Mouse (Mus musculus): Measurements from ENCODE around the gene Myo9b. TPM values are rescaled to one million over a fixed set of nuclear protein-coding genes. Genes with fewer than 3 reads are reported as not detected.
A peak's percentile ranks its signal among the peaks of the same experiment; 100 is the strongest.
"Not testable (repeated sequence)": the region's sequence is repeated elsewhere in the genome, so short reads cannot be mapped to it uniquely, and the experiment has no call there.

The Myo9b gene
- polyA plus RNA-seq, 1 experiment from 2014 or later = 19.9 TPM

- H3K36me3 ChIP-seq = peaks cover 68% of the 10 kb centered on the region
- no peak for ATAC-seq
Measured at GRCm38 (mm10) chr8:71322939-71323338, 50.4 kb downstream of the Myo9b start.

GRCm38 (mm10) chr8:71324848-71325247, 52.3 kb downstream of the Myo9b start:
- no peak overlapping the region for H3K9ac ChIP-seq (replicated peaks)
- H3K9me3 ChIP-seq = no peaks in the 10 kb centered on the region
- WGBS = 88% methylated on average over 1 of the region's 1 CpGs
- no peak for ATAC-seq
- no peak overlapping the region for H3K4me3 ChIP-seq (replicated peaks)
- no peaks in the 10 kb centered on the region for H3K27me3 ChIP-seq
- peaks cover 80% of the 10 kb centered on the region for H3K36me3 ChIP-seq
- no peak overlapping the region for H3K4me2 ChIP-seq (replicated peaks)
- no peaks in the 10 kb centered on the region for H3K4me1 ChIP-seq (replicated peaks)
- H3K27ac ChIP-seq = no peak overlapping the region

More at GRCm38 (mm10) chr8:71322939-71323338, 50.4 kb downstream of the Myo9b start:
- Histone ChIP-seq H3K4me3 (replicated peaks) (no peak overlapping the region), H3K9ac (replicated peaks) (no peak overlapping the region), H3K4me2 (replicated peaks) (no peak overlapping the region), H3K27me3 (no peaks in the 10 kb centered on the region), H3K27ac (no peak overlapping the region), H3K4me1 (replicated peaks) (no peaks in the 10 kb centered on the region), H3K9me3 (no peaks in the 10 kb centered on the region)
- 94% methylated on average over 3 of the region's 3 CpGs for WGBS

GRCm38 (mm10) chr8:71337834-71338233, 65.3 kb downstream of the Myo9b start:
- 94% methylated on average over 6 of the region's 6 CpGs for WGBS
- ATAC-seq = not testable (repeated sequence)

GRCm38 (mm10) chr8:71340625-71341024, 68.1 kb downstream of the Myo9b start:
- H3K27me3 ChIP-seq = no peaks in the 10 kb centered on the region
- no peak overlapping the region for H3K4me2 ChIP-seq (replicated peaks)
- no peak overlapping the region for H3K27ac ChIP-seq
- H3K36me3 ChIP-seq = peaks cover 71% of the 10 kb centered on the region
- no peaks in the 10 kb centered on the region for H3K4me1 ChIP-seq (replicated peaks)
- 72% methylated on average over 5 of the region's 5 CpGs for WGBS
- no peak for ATAC-seq
- no peaks in the 10 kb centered on the region for H3K9me3 ChIP-seq
- no peak overlapping the region for H3K4me3 ChIP-seq (replicated peaks)
- no peak overlapping the region; the same call in 1 of the 2 replicates for H3K9ac ChIP-seq (replicated peaks)

More at GRCm38 (mm10) chr8:71337834-71338233, 65.3 kb downstream of the Myo9b start:
- H3K9ac ChIP-seq (replicated peaks); H3K4me3 ChIP-seq (replicated peaks); H3K4me2 ChIP-seq (replicated peaks); H3K27ac ChIP-seq; H3K4me1 ChIP-seq (replicated peaks); H3K27me3 ChIP-seq; H3K9me3 ChIP-seq: not testable (repeated sequence)
- H3K36me3 ChIP-seq = peaks cover 62% of the 10 kb centered on the region

- H3K4me1 ChIP-seq (replicated peaks) = no peaks in the 10 kb centered on the region
- H3K9ac ChIP-seq (replicated peaks) = no peak overlapping the region
- H3K4me3 ChIP-seq (replicated peaks) = no peak overlapping the region
- H3K27me3 ChIP-seq = no peaks in the 10 kb centered on the region
- no peaks in the 10 kb centered on the region for H3K9me3 ChIP-seq
- H3K36me3 ChIP-seq = peaks cover 91% of the 10 kb centered on the region
- no peak overlapping the region for H3K4me2 ChIP-seq (replicated peaks)
- ATAC-seq = no peak
- 78% methylated on average over 1 of the region's 1 CpGs for WGBS
- no peak overlapping the region for H3K27ac ChIP-seq
Measured at GRCm38 (mm10) chr8:71346581-71346980, 74.1 kb downstream of the Myo9b start.

GRCm38 (mm10) chr8:71351117-71351516, 78.6 kb downstream of the Myo9b start:
- Histone ChIP-seq H3K4me1 (replicated peaks) (no peaks in the 10 kb centered on the region), H3K4me2 (replicated peaks) (no peak overlapping the region), H3K27me3 (no peaks in the 10 kb centered on the region), H3K9me3 (no peaks in the 10 kb centered on the region), H3K4me3 (replicated peaks) (no peak overlapping the region), H3K9ac (replicated peaks) (0 out of 2 replicates have a peak overlapping the region, but pooled peaks have one; percentile 3), H3K27ac (no peak overlapping the region), H3K36me3 (peaks cover 97% of the 10 kb centered on the region)
- ATAC-seq = no peak
- WGBS = 83% methylated on average over 3 of the region's 3 CpGs

- Histone ChIP-seq H3K4me1 (replicated peaks) (no peaks in the 10 kb centered on the region), H3K9me3 (no peaks in the 10 kb centered on the region), H3K27me3 (no peaks in the 10 kb centered on the region), H3K9ac (replicated peaks) (no peak overlapping the region), H3K4me2 (replicated peaks) (no peak overlapping the region), H3K4me3 (replicated peaks) (no peak overlapping the region), H3K27ac (no peak overlapping the region), H3K36me3 (peaks cover 97% of the 10 kb centered on the region)
- no peak for ATAC-seq
- 100% methylated on average over 1 of the region's 1 CpGs for WGBS
Measured at GRCm38 (mm10) chr8:71351520-71351919, 79.0 kb downstream of the Myo9b start.

- H3K9ac ChIP-seq (replicated peaks) = no peak overlapping the region
- H3K27ac ChIP-seq = no peak overlapping the region
- WGBS = 89% methylated on average over 3 of the region's 3 CpGs
- H3K9me3 ChIP-seq = no peaks in the 10 kb centered on the region
- no peaks in the 10 kb centered on the region for H3K27me3 ChIP-seq
- ATAC-seq = no peak
- H3K4me1 ChIP-seq (replicated peaks) = no peaks in the 10 kb centered on the region
- peaks cover 80% of the 10 kb centered on the region for H3K36me3 ChIP-seq
- no peak overlapping the region for H3K4me2 ChIP-seq (replicated peaks)
- H3K4me3 ChIP-seq (replicated peaks) = no peak overlapping the region
Measured at GRCm38 (mm10) chr8:71358026-71358425, 85.5 kb downstream of the Myo9b start.

GRCm38 (mm10) chr8:71366771-71367528, 94.4 kb downstream of the Myo9b start, which contains the start of gene Use1:
TSS of gene Use1 (plus strand) at chr8:71366848.
- peak within 1 kb of the TSS; percentile 65 for H3K9ac ChIP-seq (replicated peaks)
- H3K4me3 ChIP-seq (replicated peaks) = peak within 1 kb of the TSS; percentile 64
- WGBS = under 1% methylated on average over 56 of the region's 56 CpGs
- no peaks in the 10 kb centered on the region for H3K27me3 ChIP-seq
- ATAC-seq = peak; percentile 79
- H3K27ac ChIP-seq = peak within 1 kb of the TSS; percentile 91
- H3K36me3 ChIP-seq = peaks cover 9% of the 10 kb centered on the region
- H3K4me1 ChIP-seq (replicated peaks) = peaks cover 26% of the 10 kb centered on the region
- H3K4me2 ChIP-seq (replicated peaks) = peak within 1 kb of the TSS; percentile 73
- H3K9me3 ChIP-seq = no peaks in the 10 kb centered on the region

- ATAC-seq = peak; percentile 8; the same call in 1 of the 2 replicates
- H3K9me3 ChIP-seq = no peaks in the 10 kb centered on the region
- 53% methylated on average over 17 of the region's 17 CpGs for WGBS
- H3K9ac ChIP-seq (replicated peaks) = peak overlapping the region; percentile 65
- peak overlapping the region; percentile 91 for H3K27ac ChIP-seq
- H3K36me3 ChIP-seq = peaks cover 9% of the 10 kb centered on the region
- H3K4me1 ChIP-seq (replicated peaks) = peaks cover 26% of the 10 kb centered on the region
- peak overlapping the region; percentile 73 for H3K4me2 ChIP-seq (replicated peaks)
- peak overlapping the region; percentile 64 for H3K4me3 ChIP-seq (replicated peaks)
- no peaks in the 10 kb centered on the region for H3K27me3 ChIP-seq
Measured at GRCm38 (mm10) chr8:71367529-71368176, 95.1 kb downstream of the Myo9b start.

- H3K27me3 ChIP-seq = no peaks in the 10 kb centered on the region
- no peak overlapping the region for H3K4me3 ChIP-seq (replicated peaks)
- no peak for ATAC-seq
- peaks cover 26% of the 10 kb centered on the region for H3K4me1 ChIP-seq (replicated peaks)
- no peaks in the 10 kb centered on the region for H3K9me3 ChIP-seq
- 0 out of 2 replicates have a peak overlapping the region, but pooled peaks have one; percentile 4 for H3K9ac ChIP-seq (replicated peaks)
- peak overlapping the region; percentile 73 for H3K4me2 ChIP-seq (replicated peaks)
- H3K36me3 ChIP-seq = peaks cover 9% of the 10 kb centered on the region
- H3K27ac ChIP-seq = no peak overlapping the region
Measured at GRCm38 (mm10) chr8:71368366-71368765, 95.9 kb downstream of the Myo9b start.

- Histone ChIP-seq H3K9me3 (no peaks in the 10 kb centered on the region), H3K4me2 (replicated peaks) (no peak overlapping the region), H3K27me3 (no peaks in the 10 kb centered on the region), H3K4me3 (replicated peaks) (no peak overlapping the region), H3K4me1 (replicated peaks) (peaks cover 26% of the 10 kb centered on the region), H3K27ac (no peak overlapping the region), H3K36me3 (peaks cover 17% of the 10 kb centered on the region), H3K9ac (replicated peaks) (no peak overlapping the region)
- ATAC-seq = no peak
- 93% methylated on average over 10 of the region's 10 CpGs for WGBS
Measured at GRCm38 (mm10) chr8:71369040-71369718, 96.7 kb downstream of the Myo9b start.

All from midbrain, embryonic 13.5 days (tissue).